Mouse (Mus musculus): ENCODE measurements around the gene Dusp7. TPM values are rescaled to one million over a fixed set of nuclear protein-coding genes. Genes with fewer than 3 reads are reported as not detected.

The Dusp7 gene
- total RNA-seq, 2 experiments from 2014 or later: 3.9 to 19.3 TPM

GRCm38 (mm10) chr9:106351178-106351577 is 17.3 kb upstream of the Dusp7 start:
- no peak for ATAC-seq (replicated peaks; ENCODE audit: low FRiP score, poor library complexity, severe bottlenecking)

- ATAC-seq (replicated peaks; ENCODE audit: low FRiP score, poor library complexity, severe bottlenecking): no peak
Observed at GRCm38 (mm10) chr9:106353779-106354178, 14.7 kb upstream of the Dusp7 start.

GRCm38 (mm10) chr9:106354810-106355209 is 13.6 kb upstream of the Dusp7 start:
- ATAC-seq (replicated peaks; ENCODE audit: low FRiP score, poor library complexity, severe bottlenecking): no peak

GRCm38 (mm10) chr9:106355217-106355974 is 13.0 kb upstream of the Dusp7 start:
- no peak for ATAC-seq (replicated peaks; ENCODE audit: low FRiP score, poor library complexity, severe bottlenecking)

GRCm38 (mm10) chr9:106355975-106356286 is 12.5 kb upstream of the Dusp7 start:
- ATAC-seq (replicated peaks; ENCODE audit: low FRiP score, poor library complexity, severe bottlenecking): no peak

- no peak for ATAC-seq (replicated peaks; ENCODE audit: low FRiP score, poor library complexity, severe bottlenecking)
Observed at GRCm38 (mm10) chr9:106356323-106356844, 12.0 kb upstream of the Dusp7 start.

GRCm38 (mm10) chr9:106357167-106357566 is 11.3 kb upstream of the Dusp7 start:
- ATAC-seq (replicated peaks; ENCODE audit: low FRiP score, poor library complexity, severe bottlenecking): no peak

GRCm38 (mm10) chr9:106359297-106359696 is 9.1 kb upstream of the Dusp7 start:
- no peak for ATAC-seq (replicated peaks; ENCODE audit: low FRiP score, poor library complexity, severe bottlenecking)

GRCm38 (mm10) chr9:106361140-106361539 is 7.3 kb upstream of the Dusp7 start:
- ATAC-seq (replicated peaks; ENCODE audit: low FRiP score, poor library complexity, severe bottlenecking): no peak

GRCm38 (mm10) chr9:106365333-106365732 is 3.1 kb upstream of the Dusp7 start:
- ATAC-seq (replicated peaks; ENCODE audit: low FRiP score, poor library complexity, severe bottlenecking): no peak

GRCm38 (mm10) chr9:106366188-106366587 is 2.2 kb upstream of the Dusp7 start:
- no peak for ATAC-seq (replicated peaks; ENCODE audit: low FRiP score, poor library complexity, severe bottlenecking)

- ATAC-seq (replicated peaks; ENCODE audit: low FRiP score, poor library complexity, severe bottlenecking): no peak
Observed at GRCm38 (mm10) chr9:106367001-106367400, 1.4 kb upstream of the Dusp7 start.

- ATAC-seq (replicated peaks; ENCODE audit: low FRiP score, poor library complexity, severe bottlenecking): peak; percentile 96
Observed at GRCm38 (mm10) chr9:106367592-106368111, 780 bp upstream of the Dusp7 start.

- no peak for ATAC-seq (replicated peaks; ENCODE audit: low FRiP score, poor library complexity, severe bottlenecking)
Observed at GRCm38 (mm10) chr9:106368831-106369501, 534 bp downstream of the Dusp7 start.

GRCm38 (mm10) chr9:106369801-106370485 is 1.5 kb downstream of the Dusp7 start:
- no peak for ATAC-seq (replicated peaks; ENCODE audit: low FRiP score, poor library complexity, severe bottlenecking)

- ATAC-seq (replicated peaks; ENCODE audit: low FRiP score, poor library complexity, severe bottlenecking): no peak
Observed at GRCm38 (mm10) chr9:106370620-106371383, 2.4 kb downstream of the Dusp7 start.

GRCm38 (mm10) chr9:106371384-106371671 is 2.9 kb downstream of the Dusp7 start:
- ATAC-seq (replicated peaks; ENCODE audit: low FRiP score, poor library complexity, severe bottlenecking): no peak

- no peak for ATAC-seq (replicated peaks; ENCODE audit: low FRiP score, poor library complexity, severe bottlenecking)
Observed at GRCm38 (mm10) chr9:106371776-106372175, 3.3 kb downstream of the Dusp7 start.

GRCm38 (mm10) chr9:106372431-106373412 is 4.3 kb downstream of the Dusp7 start:
- ATAC-seq (replicated peaks; ENCODE audit: low FRiP score, poor library complexity, severe bottlenecking): no peak

All from erythroid progenitor cell, adult 5-6 weeks (primary cell).